Mouse (Mus musculus): ENCODE results near the gene Cwc27. TPM values are rescaled to one million over a fixed set of nuclear protein-coding genes. Genes with fewer than 3 reads are reported as not detected.

The Cwc27 gene
- polyA plus RNA-seq, 1 experiment from 2014 or later: 34.4 TPM

DNA sequence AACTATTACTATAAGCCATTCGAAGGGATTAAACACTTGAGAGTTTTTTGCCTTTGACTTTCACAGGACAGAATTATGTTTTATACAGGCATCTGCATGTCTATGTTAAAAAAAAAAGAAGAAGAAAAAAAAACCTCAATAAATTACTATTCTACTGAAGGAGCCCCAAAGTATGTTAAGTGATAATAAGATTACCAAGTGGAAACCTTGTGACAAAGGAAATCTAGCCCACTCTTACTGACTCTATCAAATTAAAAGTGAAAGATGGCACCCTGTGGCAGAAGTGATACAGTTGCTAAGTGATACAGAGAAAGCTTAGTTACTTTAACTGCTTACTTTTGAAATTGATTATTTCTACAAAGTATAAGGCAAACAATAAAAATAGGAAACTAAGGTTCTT is 5.0 kb upstream of the Cwc27 start:
- no peak for ATAC-seq (ENCODE audit: insufficient number of reproducible peaks, insufficient read depth, low FRiP score, low TSS enrichment, low read depth)
- Histone ChIP-seq H3K27me3 (no peaks in the 10 kb centered on the region), H3K4me1 (replicated peaks) (peaks cover 19% of the 10 kb centered on the region), H3K9me3 (no peaks in the 10 kb centered on the region), H3K4me2 (peak overlapping the region; percentile 33), H3K9ac (replicated peaks) (no peak overlapping the region), H3K27ac (no peak overlapping the region), H3K36me3 (peaks cover 17% of the 10 kb centered on the region), H3K4me3 (replicated peaks) (no peak overlapping the region)
- WGBS: 82% methylated on average over 1 of the region's 1 CpGs

DNA sequence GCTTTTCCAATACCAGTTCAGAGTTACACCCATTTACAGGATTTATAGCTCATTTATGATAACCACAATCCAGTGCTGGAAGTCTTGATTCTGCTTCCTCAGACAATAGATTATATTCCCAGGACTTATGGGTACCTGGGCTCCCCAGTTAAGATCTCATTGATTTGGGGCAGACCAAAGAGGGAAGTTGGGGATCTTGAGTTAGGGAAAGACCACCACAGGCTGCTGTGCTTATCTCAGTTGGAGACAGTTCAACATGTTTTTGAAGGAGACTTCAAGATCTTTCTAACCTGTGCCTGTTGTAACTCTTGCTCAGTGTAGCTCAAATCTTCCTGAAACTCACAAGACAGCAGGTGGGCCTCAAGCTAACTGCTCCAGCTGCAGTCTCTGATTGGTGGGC is 4.2 kb upstream of the Cwc27 start:
- ATAC-seq (ENCODE audit: insufficient number of reproducible peaks, insufficient read depth, low FRiP score, low TSS enrichment, low read depth): no peak
- peaks cover 16% of the 10 kb centered on the region; the same call in 1 of the 2 replicates for H3K36me3 ChIP-seq
- H3K27me3 ChIP-seq: no peaks in the 10 kb centered on the region
- no peak overlapping the region for H3K4me3 ChIP-seq (replicated peaks)
- no peak overlapping the region for H3K9ac ChIP-seq (replicated peaks)
- no peaks in the 10 kb centered on the region for H3K9me3 ChIP-seq
- H3K27ac ChIP-seq: no peak overlapping the region
- H3K4me1 ChIP-seq (replicated peaks): peaks cover 19% of the 10 kb centered on the region
- H3K4me2 ChIP-seq: no peak overlapping the region

DNA sequence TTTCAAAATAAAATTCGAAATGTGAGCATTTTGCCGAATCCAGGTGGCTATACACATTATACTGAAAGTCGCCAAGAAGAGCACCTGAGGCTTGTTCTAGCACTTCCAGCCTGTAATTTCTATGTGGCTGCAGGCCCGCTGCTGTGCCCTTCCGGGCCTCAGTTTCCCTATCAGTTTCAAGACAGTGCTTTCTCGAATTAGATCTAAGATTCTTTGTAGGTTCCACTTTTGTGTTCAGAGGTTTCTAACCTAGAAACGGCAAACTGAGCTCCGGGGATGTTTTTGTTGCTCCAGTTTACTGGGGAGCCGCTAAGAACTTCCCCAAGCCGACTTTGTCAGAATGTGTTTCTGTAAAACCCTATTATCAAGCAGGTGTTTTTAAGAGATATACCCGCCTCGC is 754 bp upstream of the Cwc27 start:
- WGBS: 56% methylated on average over 12 of the region's 12 CpGs
- Histone ChIP-seq H3K4me2 (peak overlapping the region; percentile 67), H3K36me3 (peaks cover 12% of the 10 kb centered on the region; the same call in 1 of the 2 replicates), H3K9me3 (no peaks in the 10 kb centered on the region), H3K27me3 (no peaks in the 10 kb centered on the region), H3K4me1 (replicated peaks) (peaks cover 19% of the 10 kb centered on the region), H3K4me3 (replicated peaks) (peak overlapping the region; percentile 70), H3K9ac (replicated peaks) (peak overlapping the region; percentile 86), H3K27ac (no peak overlapping the region)
- ATAC-seq (ENCODE audit: insufficient number of reproducible peaks, insufficient read depth, low FRiP score, low TSS enrichment, low read depth): no peak

DNA sequence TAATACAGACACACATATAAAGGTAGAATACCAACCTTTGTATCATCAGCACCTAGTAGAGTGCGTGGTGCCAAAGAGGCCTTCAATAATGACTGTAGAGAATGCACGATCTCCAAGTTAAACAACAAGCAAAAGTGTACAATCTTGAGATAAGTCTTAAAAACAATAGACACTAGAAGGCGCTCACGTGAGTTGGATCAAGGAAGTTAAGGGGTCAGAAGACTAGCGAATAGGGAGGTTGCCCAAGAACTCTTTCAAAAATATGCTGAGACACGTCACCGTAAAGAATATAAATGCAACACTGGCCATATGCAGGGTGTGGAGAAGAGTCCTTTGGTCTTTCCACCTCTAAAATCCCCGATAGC is 690 bp downstream of the Cwc27 start:
- no peak for ATAC-seq (ENCODE audit: insufficient number of reproducible peaks, insufficient read depth, low FRiP score, low TSS enrichment, low read depth)
- WGBS: 11% methylated on average over 8 of the region's 8 CpGs
- Histone ChIP-seq H3K4me2 (peak overlapping the region; percentile 67), H3K27me3 (no peaks in the 10 kb centered on the region), H3K27ac (peak overlapping the region; percentile 54; the same call in 1 of the 2 replicates), H3K9ac (replicated peaks) (peak overlapping the region; percentile 86), H3K4me1 (replicated peaks) (peaks cover 11% of the 10 kb centered on the region), H3K4me3 (replicated peaks) (peak overlapping the region; percentile 70), H3K36me3 (peaks cover 17% of the 10 kb centered on the region; the same call in 1 of the 2 replicates), H3K9me3 (no peaks in the 10 kb centered on the region)

DNA sequence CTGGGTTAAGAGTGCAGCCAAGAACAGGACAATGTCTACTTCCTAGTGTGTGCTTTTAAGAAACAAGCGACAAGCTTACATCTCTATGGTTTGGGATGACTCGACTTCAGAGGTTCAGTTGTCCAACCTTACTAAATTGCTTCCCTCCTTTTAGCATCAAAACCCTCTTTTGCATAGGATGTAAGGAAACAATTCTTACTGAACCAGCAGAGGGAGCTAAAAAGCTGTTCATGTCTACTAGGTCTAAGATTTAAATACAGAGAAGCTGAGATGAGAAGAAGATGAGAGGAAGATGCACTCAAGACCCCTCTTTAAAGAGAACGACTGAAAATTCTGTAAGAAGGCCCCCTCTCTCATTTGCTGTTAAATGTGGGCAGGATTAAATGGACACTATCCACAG is 11.3 kb downstream of the Cwc27 start:
- ATAC-seq (ENCODE audit: insufficient number of reproducible peaks, insufficient read depth, low FRiP score, low TSS enrichment, low read depth): no peak
- no peak overlapping the region for H3K4me2 ChIP-seq
- H3K4me1 ChIP-seq (replicated peaks): no peaks in the 10 kb centered on the region
- no peaks in the 10 kb centered on the region for H3K27me3 ChIP-seq
- H3K9me3 ChIP-seq: no peaks in the 10 kb centered on the region
- H3K4me3 ChIP-seq (replicated peaks): no peak overlapping the region
- 60% methylated on average over 3 of the region's 3 CpGs for WGBS
- no peak overlapping the region for H3K9ac ChIP-seq (replicated peaks)
- peaks cover 41% of the 10 kb centered on the region for H3K36me3 ChIP-seq
- no peak overlapping the region for H3K27ac ChIP-seq

DNA sequence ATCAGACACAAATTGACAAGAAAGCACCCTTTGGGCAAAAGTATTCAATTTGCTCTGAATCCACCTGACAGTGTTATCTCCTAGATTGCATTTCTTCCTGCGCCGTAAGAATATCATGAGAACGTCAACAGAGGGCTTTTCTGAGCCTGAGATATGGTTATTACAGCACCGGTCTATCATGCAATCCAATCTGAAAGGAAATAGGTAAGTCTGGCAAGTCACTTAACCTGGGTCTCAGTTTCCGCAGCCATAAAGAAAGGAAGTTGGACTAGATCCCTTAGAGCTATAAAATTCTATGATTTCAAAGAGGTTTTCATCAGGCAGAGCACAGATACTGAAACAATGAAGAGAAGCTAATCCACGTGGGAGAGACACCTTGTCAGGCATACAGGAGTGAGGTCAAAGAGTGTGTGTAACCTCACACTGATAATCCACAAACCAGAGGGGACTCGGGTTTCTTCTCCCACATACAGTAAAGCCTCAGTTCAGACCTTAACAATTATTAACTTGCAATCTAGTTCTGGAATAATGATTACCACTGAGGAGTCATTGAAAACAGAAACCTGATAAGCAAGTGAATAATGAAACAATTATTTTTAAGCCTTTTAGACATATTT is 17.3 kb downstream of the Cwc27 start:
- ATAC-seq (ENCODE audit: insufficient number of reproducible peaks, insufficient read depth, low FRiP score, low TSS enrichment, low read depth): no peak
- Histone ChIP-seq H3K27ac (no peak overlapping the region), H3K4me2 (no peak overlapping the region), H3K4me1 (replicated peaks) (no peaks in the 10 kb centered on the region), H3K9me3 (no peaks in the 10 kb centered on the region), H3K9ac (replicated peaks) (no peak overlapping the region), H3K4me3 (replicated peaks) (no peak overlapping the region), H3K36me3 (peaks cover 45% of the 10 kb centered on the region), H3K27me3 (no peaks in the 10 kb centered on the region)
- 86% methylated on average over 7 of the region's 7 CpGs for WGBS

DNA sequence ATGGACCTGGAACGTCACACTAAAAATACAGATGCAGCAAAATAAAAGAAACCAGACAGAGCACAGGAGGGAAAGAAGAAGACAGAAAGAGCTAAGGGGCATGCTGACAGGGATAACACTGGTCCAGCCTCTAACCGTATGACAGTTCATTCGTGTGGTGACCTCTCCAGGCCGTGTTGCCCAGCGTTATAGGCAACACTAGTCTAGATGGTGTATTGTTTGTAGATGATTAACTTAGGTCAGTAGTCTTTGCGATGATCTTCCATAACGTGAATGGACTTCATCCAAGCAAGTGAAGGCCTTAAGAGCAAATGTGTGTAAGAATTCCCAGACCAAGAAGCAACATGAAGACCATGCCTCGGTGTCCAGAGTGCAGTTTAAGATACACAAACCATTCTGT is 17.9 kb downstream of the Cwc27 start:
- Histone ChIP-seq H3K36me3 (peaks cover 51% of the 10 kb centered on the region), H3K27me3 (no peaks in the 10 kb centered on the region), H3K9ac (replicated peaks) (no peak overlapping the region), H3K4me3 (replicated peaks) (no peak overlapping the region), H3K27ac (no peak overlapping the region), H3K4me2 (no peak overlapping the region), H3K4me1 (replicated peaks) (no peaks in the 10 kb centered on the region), H3K9me3 (no peaks in the 10 kb centered on the region)
- WGBS: 94% methylated on average over 8 of the region's 8 CpGs
- ATAC-seq (ENCODE audit: insufficient number of reproducible peaks, insufficient read depth, low FRiP score, low TSS enrichment, low read depth): no peak

DNA sequence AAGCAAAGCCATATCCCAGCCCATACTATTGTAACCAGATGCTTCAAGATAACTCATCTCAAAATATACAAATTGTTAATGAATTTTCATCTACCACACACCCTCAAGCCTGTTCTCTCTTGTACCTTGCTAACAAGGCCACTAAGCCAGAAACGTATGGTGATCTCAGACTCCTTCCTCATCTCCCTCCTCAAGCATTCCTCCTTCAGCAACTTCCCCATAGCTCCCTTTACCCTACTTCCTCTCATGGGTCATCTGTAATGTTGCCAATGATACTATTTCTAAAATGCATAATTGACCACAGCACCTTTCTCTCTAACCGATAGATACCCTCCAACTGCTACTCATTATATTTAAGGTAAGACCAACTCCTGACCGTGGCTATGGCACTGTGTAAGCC is 22.5 kb downstream of the Cwc27 start:
- Histone ChIP-seq H3K27me3 (no peaks in the 10 kb centered on the region), H3K9me3 (no peaks in the 10 kb centered on the region), H3K27ac (no peak overlapping the region), H3K9ac (replicated peaks) (no peak overlapping the region), H3K4me1 (replicated peaks) (no peaks in the 10 kb centered on the region), H3K4me3 (replicated peaks) (no peak overlapping the region), H3K36me3 (peaks cover 42% of the 10 kb centered on the region), H3K4me2 (no peak overlapping the region)
- WGBS: 91% methylated on average over 3 of the region's 3 CpGs
- ATAC-seq (ENCODE audit: insufficient number of reproducible peaks, insufficient read depth, low FRiP score, low TSS enrichment, low read depth): no peak

DNA sequence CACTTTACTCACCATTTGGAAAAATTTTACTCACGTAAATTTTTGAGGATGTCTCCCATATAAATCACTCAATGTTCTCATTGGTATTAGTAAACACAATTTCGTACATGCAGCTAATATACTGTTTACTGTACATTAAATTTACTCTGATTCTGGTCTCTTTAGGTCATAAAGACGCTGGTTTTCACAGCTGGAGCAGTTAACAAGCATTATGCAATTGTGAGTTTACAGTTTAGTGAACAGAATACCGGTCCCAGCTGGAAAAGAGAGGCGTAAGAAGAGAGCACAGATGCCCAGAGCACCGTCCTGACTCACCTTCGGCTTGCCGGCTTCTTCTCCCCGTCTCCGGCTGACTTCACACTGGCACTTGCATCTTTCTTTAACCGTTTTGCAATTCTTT is 24.8 kb downstream of the Cwc27 start, which contains the start of gene Srek1ip1:
TSS of gene Srek1ip1 (plus strand) at position 301 of the 400 bp plus-strand sequence.
- Histone ChIP-seq H3K36me3 (peaks cover 41% of the 10 kb centered on the region), H3K27ac (no peak within 1 kb of the TSS), H3K4me3 (replicated peaks) (no peak within 1 kb of the TSS), H3K9ac (replicated peaks) (no peak within 1 kb of the TSS), H3K9me3 (no peaks in the 10 kb centered on the region), H3K4me2 (no peak within 1 kb of the TSS), H3K4me1 (replicated peaks) (no peaks in the 10 kb centered on the region), H3K27me3 (no peaks in the 10 kb centered on the region)
- no peak for ATAC-seq (ENCODE audit: insufficient number of reproducible peaks, insufficient read depth, low FRiP score, low TSS enrichment, low read depth)
- 83% methylated on average over 11 of the region's 11 CpGs for WGBS

DNA sequence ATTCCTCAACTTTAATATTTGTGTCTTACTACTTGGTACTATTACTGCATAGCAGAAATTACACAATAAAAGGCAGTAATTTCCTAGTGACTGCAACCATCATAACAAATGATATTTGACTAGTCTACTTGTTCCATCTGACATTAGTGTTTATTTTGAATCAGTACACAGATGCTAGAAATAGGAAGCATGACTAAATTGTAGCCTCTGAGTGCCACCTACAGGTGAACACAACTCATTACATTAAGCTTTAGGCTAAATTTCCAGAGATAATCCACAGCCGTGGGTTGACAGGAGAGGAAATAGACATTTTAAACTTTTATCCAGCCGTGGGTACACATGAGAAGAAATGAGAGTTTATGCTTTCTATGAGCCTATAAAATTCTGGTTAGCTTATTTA is 27.3 kb downstream of the Cwc27 start:
- H3K27me3 ChIP-seq: no peaks in the 10 kb centered on the region
- 16% methylated on average over 2 of the region's 2 CpGs for WGBS
- peaks cover 29% of the 10 kb centered on the region for H3K36me3 ChIP-seq
- H3K4me2 ChIP-seq: no peak overlapping the region
- no peak overlapping the region for H3K27ac ChIP-seq
- no peaks in the 10 kb centered on the region for H3K4me1 ChIP-seq (replicated peaks)
- no peak for ATAC-seq (ENCODE audit: insufficient number of reproducible peaks, insufficient read depth, low FRiP score, low TSS enrichment, low read depth)
- H3K9ac ChIP-seq (replicated peaks): no peak overlapping the region
- no peak overlapping the region for H3K4me3 ChIP-seq (replicated peaks)
- H3K9me3 ChIP-seq: no peaks in the 10 kb centered on the region

DNA sequence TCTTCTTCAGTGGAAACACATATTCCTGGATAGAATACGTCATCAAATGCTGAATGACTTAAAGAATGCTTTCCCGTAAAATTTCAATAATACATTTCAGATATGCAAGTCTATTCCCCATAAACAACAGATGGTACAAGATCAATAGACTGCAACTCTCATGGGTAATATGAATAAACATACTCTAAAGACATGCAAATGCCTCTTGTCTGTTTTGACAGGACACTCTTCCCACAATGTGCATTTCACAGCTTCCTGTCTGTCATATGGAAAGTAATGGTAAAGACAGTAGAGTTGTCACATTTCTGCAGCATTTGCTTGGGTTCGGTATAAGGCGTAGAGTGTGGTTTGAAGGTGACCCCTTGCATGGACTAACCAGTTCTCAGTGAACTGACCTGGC is 29.7 kb downstream of the Cwc27 start:
- Histone ChIP-seq H3K36me3 (peaks cover 32% of the 10 kb centered on the region; the same call in 1 of the 2 replicates), H3K9me3 (peaks cover 4% of the 10 kb centered on the region; the same call in 1 of the 2 replicates), H3K9ac (replicated peaks) (no peak overlapping the region), H3K4me1 (replicated peaks) (no peaks in the 10 kb centered on the region), H3K27me3 (no peaks in the 10 kb centered on the region), H3K27ac (no peak overlapping the region), H3K4me3 (replicated peaks) (no peak overlapping the region), H3K4me2 (no peak overlapping the region)
- 92% methylated on average over 4 of the region's 4 CpGs for WGBS
- no peak for ATAC-seq (ENCODE audit: insufficient number of reproducible peaks, insufficient read depth, low FRiP score, low TSS enrichment, low read depth)

DNA sequence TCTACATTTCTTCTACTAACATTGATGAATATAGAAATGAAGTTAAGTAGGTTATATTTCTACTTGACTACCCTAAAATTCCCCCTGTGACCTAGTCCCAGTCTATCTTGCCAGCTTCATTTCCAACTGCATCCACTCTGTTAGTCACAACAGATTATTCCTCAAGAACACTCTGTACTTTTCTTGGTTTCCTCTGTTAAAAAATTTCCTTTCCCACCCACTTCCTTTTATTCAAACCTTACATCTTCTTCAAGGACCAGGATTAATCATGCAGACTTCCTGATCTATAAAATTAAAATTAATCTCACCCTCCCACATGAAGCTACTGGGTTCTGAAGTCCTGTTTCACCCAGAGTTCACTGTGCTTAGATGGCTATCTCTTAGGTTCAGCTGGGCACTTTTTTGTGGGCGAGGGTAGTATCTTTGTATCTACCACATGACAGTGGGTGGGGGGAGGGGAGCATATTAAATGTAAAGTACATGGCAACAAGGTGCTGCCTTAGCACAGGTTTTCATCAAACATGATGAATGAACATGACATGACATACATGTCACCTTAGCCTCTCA is 37.8 kb downstream of the Cwc27 start:
- Histone ChIP-seq H3K27me3 (no peaks in the 10 kb centered on the region), H3K27ac (no peak overlapping the region), H3K9ac (replicated peaks) (no peak overlapping the region), H3K36me3 (peaks cover 20% of the 10 kb centered on the region; the same call in 1 of the 2 replicates), H3K4me1 (replicated peaks) (no peaks in the 10 kb centered on the region), H3K9me3 (peaks cover 7% of the 10 kb centered on the region; the same call in 1 of the 2 replicates), H3K4me3 (replicated peaks) (no peak overlapping the region), H3K4me2 (no peak overlapping the region)
- ATAC-seq (ENCODE audit: insufficient number of reproducible peaks, insufficient read depth, low FRiP score, low TSS enrichment, low read depth): no peak
- WGBS: 85% methylated on average over 1 of the region's 1 CpGs

Measured in limb, embryonic 12.5 days (tissue).